Mouse (Mus musculus) forebrain, embryonic 11.5 days (tissue): ENCODE measurements around the gene Ccdc34. TPM values are rescaled to one million over a fixed set of nuclear protein-coding genes. Genes with fewer than 3 reads are reported as not detected.

Source experiments
- ATAC-seq: fragments of 200-750 bp; cut with Nextera tagmentation; replicated peaks from 2 replicates; pipeline ENCODE4 v1.8.0; 2017; ENCODE audit warnings: moderate TSS enrichment; ENCODE audit not compliant: low FRiP score
- DNase-seq: peaks from one replicate; pipeline ENCODE4 v3.0.0-alpha.2; 2017; ENCODE audit warnings: low spot score
- H3K27ac ChIP-seq: fragments of 300-500 bp; sonication (generic); 2 replicates; pipeline ENCODE4 v1.5.1; 2014; ENCODE audit warnings: low read depth, low read length
- H3K27me3 ChIP-seq: fragments of 300-500 bp; sonication (generic); 2 replicates; pipeline ENCODE4 v1.6.1; 2014; ENCODE audit warnings: mild to moderate bottlenecking, low read length, mixed read lengths; ENCODE audit not compliant: control insufficient read depth, insufficient read depth
- H3K36me3 ChIP-seq: fragments of 300-500 bp; sonication (generic); 2 replicates; pipeline ENCODE4 v1.6.1; 2014; ENCODE audit warnings: mild to moderate bottlenecking, low read length, moderate library complexity, mixed read lengths; ENCODE audit not compliant: control insufficient read depth, insufficient read depth
- H3K4me1 ChIP-seq: fragments of 300-500 bp; sonication (generic); replicated peaks from 2 replicates; pipeline ENCODE4 v1.6.1; 2014; ENCODE audit warnings: low read length, mixed read lengths; ENCODE audit not compliant: control insufficient read depth, insufficient read depth
- H3K4me2 ChIP-seq: fragments of 300-500 bp; sonication (generic); 2 replicates; pipeline ENCODE4 v1.6.1; 2014; ENCODE audit warnings: low read depth, mild to moderate bottlenecking, low read length, moderate library complexity, mixed read lengths; ENCODE audit not compliant: severe bottlenecking
- H3K4me3 ChIP-seq: fragments of 300-500 bp; sonication (generic); 2 replicates; pipeline ENCODE4 v1.5.1; 2014; ENCODE audit warnings: low read depth, low read length
- H3K9ac ChIP-seq: fragments of 300-500 bp; sonication (generic); 2 replicates; pipeline ENCODE4 v1.6.1; 2014; ENCODE audit warnings: low read length
- H3K9me3 ChIP-seq: fragments of 300-500 bp; sonication (generic); 2 replicates; pipeline ENCODE4 v1.6.1; 2016; ENCODE audit warnings: low read length, mixed read lengths; ENCODE audit not compliant: control insufficient read depth
- WGBS: fragments of 180-500 bp; shearing (Covaris S2); extraction: QIAGEN DNeasy Blood & Tissue Kit; methylation state at CpG from one replicate; pipeline ENCODE4 v1.1.7; 2014; 5-methylcytosine and 5-hydroxymethylcytosine counted together
- polyA plus RNA-seq: library from polyadenylated mRNA; unstranded; fragments of >200 nt; fragmentation: Nextera tagmentation; extraction: Ambion mirVana; gene quantifications from 2 replicates; pipeline ENCODE4 v1.2.1, GENCODE M21; 2014

Gene Ccdc34
- polyA plus RNA-seq, 1 experiment from 2014 or later: 60.4 TPM

GRCm38 (mm10) chr2:110204705-110205318 lies 187.2 kb downstream of the Ccdc34 start:
- H3K9me3 ChIP-seq: no peaks in the 10 kb centered on the region
- no peaks in the 10 kb centered on the region for H3K4me1 ChIP-seq
- WGBS: 9% methylated on average over 14 of the region's 14 CpGs
- H3K4me2 ChIP-seq: no peak overlapping the region
- no peak overlapping the region for H3K9ac ChIP-seq
- H3K27me3 ChIP-seq: no peaks in the 10 kb centered on the region
- H3K27ac ChIP-seq: no peak overlapping the region
- H3K4me3 ChIP-seq: no peak overlapping the region
- peak; percentile 79 for DNase-seq
- no peaks in the 10 kb centered on the region for H3K36me3 ChIP-seq
- ATAC-seq: peak; percentile 60

GRCm38 (mm10) chr2:110210508-110211496 lies 193.2 kb downstream of the Ccdc34 start:
- H3K4me3 ChIP-seq: no peak overlapping the region
- 86% methylated on average over 8 of the region's 8 CpGs for WGBS
- H3K9ac ChIP-seq: no peak overlapping the region
- ATAC-seq (no peak), DNase-seq (no peak)
- H3K9me3 ChIP-seq: no peaks in the 10 kb centered on the region
- H3K36me3 ChIP-seq: no peaks in the 10 kb centered on the region
- no peak overlapping the region for H3K27ac ChIP-seq
- no peak overlapping the region for H3K4me2 ChIP-seq
- H3K27me3 ChIP-seq: no peaks in the 10 kb centered on the region
- H3K4me1 ChIP-seq: no peaks in the 10 kb centered on the region

DNA sequence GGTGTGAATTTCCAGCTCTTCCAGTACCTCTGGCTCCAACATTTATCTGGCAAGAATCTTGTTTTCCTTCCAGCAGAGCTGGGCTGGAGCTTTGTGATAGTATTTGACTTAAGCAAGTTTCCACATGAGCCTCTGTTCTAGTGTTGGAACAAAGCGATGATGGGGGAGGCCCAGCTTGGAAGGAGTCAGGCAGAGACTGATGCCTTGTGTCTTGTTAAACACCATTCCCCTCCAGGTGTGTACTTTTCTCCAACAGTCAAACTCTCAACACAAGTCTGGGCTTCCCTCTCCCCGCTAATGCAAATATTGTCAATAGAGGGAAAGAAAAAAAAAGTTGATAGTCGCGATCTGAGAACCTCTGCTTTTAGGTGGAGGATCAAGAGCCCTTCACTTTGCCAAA lies 196.7 kb downstream of the Ccdc34 start:
- ATAC-seq (no peak), DNase-seq (no peak)
- WGBS: 87% methylated on average over 4 of the region's 4 CpGs

DNA sequence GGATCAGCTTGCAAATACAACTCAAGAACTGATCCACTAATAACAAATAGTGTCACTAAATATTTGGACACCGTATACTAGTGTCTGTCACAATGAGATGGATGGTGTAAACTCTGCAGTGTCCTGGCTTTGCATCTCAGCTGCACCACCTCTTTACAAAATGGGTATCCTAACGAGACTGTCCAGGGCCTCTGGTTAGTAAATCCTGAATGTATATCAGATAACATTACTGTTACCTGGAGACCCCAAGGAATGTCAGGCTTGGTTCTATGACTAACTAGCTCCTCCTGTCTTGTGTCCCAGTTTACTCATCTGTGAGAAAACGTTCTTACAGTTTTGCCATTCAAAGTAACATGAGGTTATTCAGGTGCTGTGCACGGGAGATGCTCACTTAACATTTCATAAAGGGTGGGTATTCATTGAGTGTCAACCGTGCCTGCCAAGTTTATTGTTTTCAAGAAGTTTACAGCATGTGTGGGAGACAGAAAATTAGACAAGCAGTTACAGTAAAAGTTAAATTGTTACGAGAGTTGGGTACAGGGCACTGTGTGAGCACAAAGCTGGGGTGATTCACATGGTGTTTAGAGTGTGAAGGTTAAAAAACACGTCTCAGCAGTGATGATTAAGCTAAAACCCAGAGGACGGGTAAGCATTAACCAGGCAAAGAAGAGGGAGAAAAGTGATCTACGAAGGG lies 197.5 kb downstream of the Ccdc34 start:
- ATAC-seq: no peak
- WGBS: 73% methylated on average over 9 of the region's 9 CpGs

More for the DNA sequence above, 196.7 kb downstream of the Ccdc34 start:
- no peaks in the 10 kb centered on the region for H3K27me3 ChIP-seq
- no peak overlapping the region for H3K9ac ChIP-seq
- no peaks in the 10 kb centered on the region for H3K36me3 ChIP-seq
- H3K9me3 ChIP-seq: no peaks in the 10 kb centered on the region
- H3K4me1 ChIP-seq: no peaks in the 10 kb centered on the region
- no peak overlapping the region for H3K4me2 ChIP-seq
- H3K27ac ChIP-seq: no peak overlapping the region
- H3K4me3 ChIP-seq: no peak overlapping the region

DNA sequence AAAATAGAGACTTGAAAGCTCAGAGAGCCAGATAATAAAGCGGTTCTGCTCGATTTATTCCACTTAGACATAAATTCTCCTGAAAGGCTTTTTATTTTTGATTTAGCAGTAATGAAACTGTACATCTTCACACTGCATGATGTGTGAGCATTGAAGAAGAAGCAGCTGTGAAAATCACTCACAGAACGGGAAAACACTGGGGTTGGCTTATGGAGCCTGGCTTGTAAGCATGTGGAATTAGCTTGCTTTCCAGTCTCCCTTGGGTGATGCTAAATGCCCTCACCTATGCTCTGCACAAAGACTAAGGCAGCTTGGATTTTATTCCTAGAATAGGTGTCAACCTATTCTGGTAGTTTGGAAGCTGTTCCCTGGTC lies 198.1 kb downstream of the Ccdc34 start:
- whole genome bisulfite sequencing: 84% methylated on average over 3 of the region's 3 CpGs
- Histone ChIP-seq H3K27me3 (no peaks in the 10 kb centered on the region), H3K4me2 (no peak overlapping the region), H3K4me3 (no peak overlapping the region), H3K9me3 (no peaks in the 10 kb centered on the region), H3K36me3 (no peaks in the 10 kb centered on the region), H3K9ac (no peak overlapping the region), H3K4me1 (no peaks in the 10 kb centered on the region), H3K27ac (no peak overlapping the region)
- no peak for ATAC-seq
- DNase-seq: no peak

More for the DNA sequence above, 197.5 kb downstream of the Ccdc34 start:
- no peak overlapping the region for H3K4me2 ChIP-seq
- no peak for DNase-seq
- H3K9me3 ChIP-seq: no peaks in the 10 kb centered on the region
- no peak overlapping the region for H3K9ac ChIP-seq
- no peak overlapping the region for H3K4me3 ChIP-seq
- no peak overlapping the region for H3K27ac ChIP-seq
- no peaks in the 10 kb centered on the region for H3K4me1 ChIP-seq
- H3K27me3 ChIP-seq: no peaks in the 10 kb centered on the region
- H3K36me3 ChIP-seq: no peaks in the 10 kb centered on the region

DNA sequence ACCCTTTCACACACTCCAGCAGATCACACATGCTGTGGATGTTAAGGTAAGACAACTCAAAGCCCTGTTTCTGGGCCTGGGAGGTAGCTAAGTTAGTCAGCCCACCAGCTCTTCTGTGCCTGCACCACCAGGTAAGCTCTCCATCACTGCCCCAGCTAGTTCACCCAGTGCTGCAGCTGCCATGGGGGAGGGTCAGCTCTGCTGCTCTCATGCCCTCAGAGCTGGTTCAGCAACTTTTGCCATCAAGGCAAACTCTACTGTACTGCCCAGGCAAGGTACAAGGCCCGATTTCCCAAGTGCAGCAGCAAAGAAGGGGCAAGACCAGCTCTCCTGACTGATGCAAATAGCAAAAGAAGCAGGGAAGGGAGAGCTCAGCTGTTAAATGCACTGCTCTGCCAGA lies 202.9 kb downstream of the Ccdc34 start:
- no peak for ATAC-seq
- Histone ChIP-seq H3K4me3 (no peak overlapping the region), H3K4me2 (no peak overlapping the region), H3K27me3 (no peaks in the 10 kb centered on the region), H3K36me3 (no peaks in the 10 kb centered on the region), H3K27ac (no peak overlapping the region), H3K9me3 (no peaks in the 10 kb centered on the region), H3K9ac (no peak overlapping the region), H3K4me1 (no peaks in the 10 kb centered on the region)
- no peak for DNase-seq
- 71% methylated on average over 1 of the region's 1 CpGs for WGBS

GRCm38 (mm10) chr2:110222793-110223192 lies 205.2 kb downstream of the Ccdc34 start:
- 93% methylated on average over 2 of the region's 2 CpGs for WGBS
- no peak overlapping the region for H3K9ac ChIP-seq
- H3K4me1 ChIP-seq: no peaks in the 10 kb centered on the region
- no peak overlapping the region for H3K27ac ChIP-seq
- no peaks in the 10 kb centered on the region for H3K9me3 ChIP-seq
- H3K4me3 ChIP-seq: no peak overlapping the region
- DNase-seq (no peak), ATAC-seq (no peak)
- H3K27me3 ChIP-seq: no peaks in the 10 kb centered on the region
- no peaks in the 10 kb centered on the region for H3K36me3 ChIP-seq
- H3K4me2 ChIP-seq: no peak overlapping the region
